Mouse (Mus musculus) testis, postnatal 10 days (tissue): ENCODE data around the gene Grin2b.

Experiments used
- DNase-seq: peaks from one replicate; pipeline ENCODE4 v3.0.0; 2021; ENCODE audit warnings: low spot score

The Grin2b gene

GRCm38 (mm10) chr6:136008120-136008519 is 165.2 kb downstream of the Grin2b start:
- no peak for DNase-seq

GRCm38 (mm10) chr6:135994691-135995090 is 178.6 kb downstream of the Grin2b start:
- DNase-seq = no peak

GRCm38 (mm10) chr6:135993897-135994296 is 179.4 kb downstream of the Grin2b start:
- DNase-seq = no peak

GRCm38 (mm10) chr6:135993378-135993777 is 179.9 kb downstream of the Grin2b start:
- no peak for DNase-seq

GRCm38 (mm10) chr6:135976106-135976505 is 197.2 kb downstream of the Grin2b start:
- DNase-seq = no peak

- DNase-seq = no peak
Observed at GRCm38 (mm10) chr6:135972481-135972880, 200.8 kb downstream of the Grin2b start.

GRCm38 (mm10) chr6:135971481-135971880 is 201.8 kb downstream of the Grin2b start:
- DNase-seq = no peak

- DNase-seq = no peak
Observed at GRCm38 (mm10) chr6:135970716-135971318, 202.5 kb downstream of the Grin2b start.

- DNase-seq = no peak
Observed at GRCm38 (mm10) chr6:135961766-135962165, 211.5 kb downstream of the Grin2b start.

GRCm38 (mm10) chr6:135959629-135960028 is 213.7 kb downstream of the Grin2b start:
- no peak for DNase-seq

GRCm38 (mm10) chr6:135951666-135952065 is 221.6 kb downstream of the Grin2b start:
- no peak for DNase-seq

GRCm38 (mm10) chr6:135945511-135945910 is 227.8 kb downstream of the Grin2b start:
- DNase-seq = no peak

- no peak for DNase-seq
Observed at GRCm38 (mm10) chr6:135944358-135944757, 229.0 kb downstream of the Grin2b start.

- DNase-seq = no peak
Observed at GRCm38 (mm10) chr6:135943121-135943617, 230.1 kb downstream of the Grin2b start.

GRCm38 (mm10) chr6:135932924-135933323 is 240.4 kb downstream of the Grin2b start:
- no peak for DNase-seq

GRCm38 (mm10) chr6:135932400-135932920 is 240.9 kb downstream of the Grin2b start:
- no peak for DNase-seq

- DNase-seq = no peak
Observed at GRCm38 (mm10) chr6:135917676-135918075, 255.6 kb downstream of the Grin2b start.

- DNase-seq = no peak
Observed at GRCm38 (mm10) chr6:135914608-135915007, 258.7 kb downstream of the Grin2b start.

GRCm38 (mm10) chr6:135912114-135912513 is 261.2 kb downstream of the Grin2b start:
- DNase-seq = no peak

GRCm38 (mm10) chr6:135911131-135911530 is 262.2 kb downstream of the Grin2b start:
- no peak for DNase-seq

GRCm38 (mm10) chr6:135907540-135908320 is 265.6 kb downstream of the Grin2b start:
- peak; percentile 92 for DNase-seq

GRCm38 (mm10) chr6:135907137-135907536 is 266.2 kb downstream of the Grin2b start:
- DNase-seq = no peak

GRCm38 (mm10) chr6:135904391-135904790 is 268.9 kb downstream of the Grin2b start:
- DNase-seq = no peak
